Mouse (Mus musculus) large intestine, adult 2 months (tissue): ENCODE data around the gene Olfr57. TPM values are rescaled to one million over a fixed set of nuclear protein-coding genes. Genes with fewer than 3 reads are reported as not detected.
"Not testable (repeated sequence)": the region's sequence is repeated elsewhere in the genome, so short reads cannot be mapped to it uniquely, and the experiment has no call there.

Source experiments
- DNase-seq: peaks from one replicate; pipeline ENCODE4 v3.0.0-alpha.2; 2012; ENCODE audit warnings: low read depth, low spot score
- WGBS: fragments of 180-500 bp; shearing (Covaris S2); methylation state at CpG from one replicate; pipeline ENCODE4 v1.1.7; 2018; 5-methylcytosine and 5-hydroxymethylcytosine counted together
- polyA plus RNA-seq: library from polyadenylated mRNA; depleted of rRNA; stranded (reverse); fragments of >200 nt; gene quantifications from 2 replicates; pipeline ENCODE4 v1.2.3, GENCODE M21; 2012; rRNA removed

Gene Olfr57
- polyA plus RNA-seq = not detected in 2 replicates

GRCm38 (mm10) chr10:79028441-79028840, at the start of gene Olfr57:
Gene Olfr57, plus strand, starts transcription at chr10:79028741.
- no peak for DNase-seq

GRCm38 (mm10) chr10:78980750-78981149, 47.8 kb upstream of the Olfr57 start, which contains the start of gene Olfr1352:
Gene Olfr1352, plus strand, starts transcription at chr10:78981050.
- no peak for DNase-seq

DNA sequence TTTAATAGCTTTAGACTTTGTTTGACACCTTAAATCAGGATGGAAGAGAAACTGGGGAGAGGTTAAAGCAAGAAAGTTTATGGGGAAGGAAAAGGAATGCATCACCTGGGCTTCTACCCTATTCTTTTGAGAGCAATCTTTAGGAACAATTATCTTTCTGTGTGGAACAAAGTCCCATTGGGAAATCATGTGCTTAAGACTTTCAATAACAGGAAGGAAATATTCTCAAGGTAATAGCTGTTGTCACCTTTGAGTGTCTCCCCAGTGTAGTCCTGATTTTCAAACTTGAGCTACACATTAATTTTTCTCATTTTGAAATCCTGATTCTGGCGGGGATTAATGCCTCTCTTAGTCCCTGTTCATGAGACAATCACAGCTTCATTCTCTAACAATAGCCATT, 16.4 kb upstream of the Olfr57 start, which contains the start of gene Olfr1351:
Gene Olfr1351, plus strand, starts transcription at position 301 of the 400 bp plus-strand sequence.
- no peak for DNase-seq

GRCm38 (mm10) chr10:79042457-79042856, 13.9 kb downstream of the Olfr57 start:
- 91% methylated on average over 2 of the region's 2 CpGs for WGBS
- DNase-seq = not testable (repeated sequence)

More for the DNA sequence above, 16.4 kb upstream of the Olfr57 start, which contains the start of gene Olfr1351:
- WGBS = 70% methylated on average over 1 of the region's 1 CpGs

GRCm38 (mm10) chr10:79057370-79057769, 28.8 kb downstream of the Olfr57 start:
- not testable (repeated sequence) for DNase-seq
- WGBS = 80% methylated on average over 3 of the region's 3 CpGs

Other genes with a start within 250 kb of the Olfr57 start
- 0.12 and 0.40 TPM in 2 replicates for gene Slc1a6, start 248.2 kb upstream of the Olfr57 start, polyA plus RNA-seq
- gene Olfr1356, start 176.6 kb upstream of the Olfr57 start, polyA plus RNA-seq = not detected in 2 replicates
- gene Olfr1355, start 153.2 kb upstream of the Olfr57 start, polyA plus RNA-seq = not detected in 2 replicates
- not detected in 2 replicates for gene Olfr1354, start 115.6 kb upstream of the Olfr57 start, polyA plus RNA-seq
- gene Olfr8, start 78.1 kb upstream of the Olfr57 start, polyA plus RNA-seq = not detected in 2 replicates
- gene Olfr1353, start 65.4 kb upstream of the Olfr57 start, polyA plus RNA-seq = not detected in 2 replicates
- not detected in 2 replicates for gene Olfr1352, start 47.7 kb upstream of the Olfr57 start, polyA plus RNA-seq
- gene Olfr1351, start 16.3 kb upstream of the Olfr57 start, polyA plus RNA-seq = not detected in 2 replicates
- 0.89 and 1.0 TPM in 2 replicates for gene 2610008E11Rik, start 68.9 kb downstream of the Olfr57 start, polyA plus RNA-seq
- not detected in 2 replicates for gene Vmn2r80, start 120.0 kb downstream of the Olfr57 start, polyA plus RNA-seq
- gene Vmn2r81, start 219.0 kb downstream of the Olfr57 start, polyA plus RNA-seq = not detected in 2 replicates